Mouse (Mus musculus) testis, adult 2 months (tissue): ENCODE data around the gene Prdm16. TPM values are rescaled to one million over a fixed set of nuclear protein-coding genes. Genes with fewer than 3 reads are reported as not detected.

Experiments
- H3K27ac ChIP-seq: fragments of 200-500 bp; 2 replicates; pipeline ENCODE4 v1.5.1; 2012; ENCODE audit warnings: low read depth, low read length; ENCODE audit not compliant: control insufficient read depth, insufficient read depth
- H3K27me3 ChIP-seq: fragments of 200-500 bp; 2 replicates; pipeline ENCODE4 v1.6.1; 2012; ENCODE audit warnings: mild to moderate bottlenecking, low read length, moderate library complexity; ENCODE audit not compliant: control insufficient read depth, insufficient read depth
- H3K36me3 ChIP-seq: fragments of 200-500 bp; 2 replicates; pipeline ENCODE4 v1.6.1; 2012; ENCODE audit warnings: mild to moderate bottlenecking, low read length; ENCODE audit not compliant: control insufficient read depth, insufficient read depth
- H3K4me1 ChIP-seq: fragments of 200-500 bp; 2 replicates; pipeline ENCODE4 v1.6.1; 2012; ENCODE audit warnings: low read length; ENCODE audit not compliant: control insufficient read depth, insufficient read depth
- H3K4me3 ChIP-seq: fragments of 200-500 bp; 2 replicates; pipeline ENCODE4 v1.5.1; 2012; ENCODE audit warnings: low read depth, mild to moderate bottlenecking, low read length, moderate library complexity, mixed read lengths; ENCODE audit not compliant: control insufficient read depth
- CTCF ChIP-seq: fragments of 200-500 bp; IDR thresholded peaks from 2 replicates; pipeline ENCODE4 v1.5.1; 2012; ENCODE audit warnings: low read depth, mild to moderate bottlenecking, inconsistent platforms, low read length, moderate library complexity; ENCODE audit not compliant: control insufficient read depth, insufficient read depth, insufficient replicate concordance
- POLR2A ChIP-seq: fragments of 200-500 bp; IDR thresholded peaks from 2 replicates; pipeline ENCODE4 v1.6.1; 2012; ENCODE audit warnings: low read depth, mild to moderate bottlenecking, inconsistent platforms, low read length, moderate library complexity; ENCODE audit not compliant: control insufficient read depth
- polyA plus RNA-seq: library from polyadenylated mRNA; depleted of rRNA; stranded (reverse); fragments of >200 nt; gene quantifications from 2 replicates; pipeline ENCODE4 v1.2.3, GENCODE M21; 2012

Gene Prdm16
- polyA plus RNA-seq, 1 experiment = 3.0 TPM

DNA sequence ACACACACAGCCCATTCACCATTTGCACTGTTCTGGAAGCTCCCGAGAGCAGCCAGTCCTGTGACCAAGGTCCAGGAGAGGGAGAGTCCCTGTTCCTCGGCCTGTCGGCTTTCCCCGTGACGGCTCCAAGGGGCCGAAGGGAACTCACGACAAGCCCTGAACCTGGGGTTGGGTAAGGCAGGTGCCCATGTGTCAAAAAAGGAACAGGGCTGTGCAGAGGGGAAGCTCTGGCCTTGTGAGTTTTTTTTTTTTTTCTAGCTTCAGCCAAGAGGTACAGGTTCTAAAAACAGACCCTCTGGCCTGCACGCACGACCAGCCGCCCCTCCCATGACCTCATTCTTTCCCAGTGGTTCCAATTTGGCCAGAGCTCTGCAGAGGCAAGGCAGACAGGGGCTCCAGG is 25.5 kb downstream of the Prdm16 start:
- Histone ChIP-seq H3K36me3 (no peaks in the 10 kb centered on the region), H3K4me3 (no peak overlapping the region), H3K4me1 (no peaks in the 10 kb centered on the region), H3K27ac (no peak overlapping the region), H3K27me3 (no peaks in the 10 kb centered on the region)
- TF ChIP-seq CTCF (no peak), POLR2A (no peak)

- Histone ChIP-seq H3K36me3 (no peaks in the 10 kb centered on the region), H3K27me3 (no peaks in the 10 kb centered on the region), H3K4me1 (no peaks in the 10 kb centered on the region), H3K4me3 (no peak overlapping the region), H3K27ac (no peak overlapping the region)
- no peak for TF ChIP-seq POLR2A
- TF ChIP-seq CTCF = no peak
Observed at GRCm38 (mm10) chr4:154607724-154608123, 28.9 kb downstream of the Prdm16 start.

GRCm38 (mm10) chr4:154604442-154604830 is 32.2 kb downstream of the Prdm16 start:
- Histone ChIP-seq H3K27me3 (no peaks in the 10 kb centered on the region), H3K4me3 (no peak overlapping the region), H3K36me3 (no peaks in the 10 kb centered on the region), H3K27ac (no peak overlapping the region), H3K4me1 (no peaks in the 10 kb centered on the region; the same call in 1 of the 2 replicates)
- no peak for TF ChIP-seq CTCF
- TF ChIP-seq POLR2A = no peak

DNA sequence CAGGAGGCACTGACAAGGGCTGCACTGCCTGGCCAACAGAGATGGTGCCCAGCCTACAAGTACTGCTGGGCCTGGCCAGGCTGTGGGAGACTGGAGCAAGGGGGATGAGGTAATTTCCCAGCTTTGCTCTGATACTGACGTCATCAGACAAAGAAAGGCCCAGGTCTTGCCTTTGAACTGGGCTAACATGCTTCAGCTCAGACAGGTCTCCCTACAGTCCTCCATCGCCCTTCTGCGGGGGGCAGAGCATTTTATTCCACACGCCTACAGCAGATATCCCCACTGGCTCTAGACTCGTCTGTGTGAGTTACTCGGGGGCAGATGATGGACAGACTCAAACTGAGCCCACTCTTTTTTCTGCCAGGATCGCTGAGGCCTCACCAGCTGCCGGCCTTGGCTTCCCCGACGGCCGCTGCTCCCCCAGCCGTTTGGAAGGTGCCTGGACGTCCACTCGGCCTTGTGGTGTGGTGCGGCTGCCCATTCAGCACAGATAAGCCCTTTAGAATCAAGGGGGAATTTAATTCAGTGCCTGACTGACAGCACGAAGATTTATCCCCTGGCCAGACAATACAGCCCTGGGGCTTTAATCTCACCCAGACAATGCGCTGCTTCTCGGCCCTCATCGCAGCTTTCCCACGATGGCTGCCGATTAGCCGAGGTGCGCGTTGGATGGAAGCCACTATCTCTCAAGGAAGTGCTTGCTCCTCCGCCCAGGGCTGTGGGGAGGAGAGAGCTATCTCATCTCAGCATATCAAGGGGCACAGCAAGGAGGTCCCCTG is 32.8 kb downstream of the Prdm16 start:
- Histone ChIP-seq H3K4me1 (no peaks in the 10 kb centered on the region; the same call in 1 of the 2 replicates), H3K27ac (no peak overlapping the region), H3K27me3 (no peaks in the 10 kb centered on the region)

DNA sequence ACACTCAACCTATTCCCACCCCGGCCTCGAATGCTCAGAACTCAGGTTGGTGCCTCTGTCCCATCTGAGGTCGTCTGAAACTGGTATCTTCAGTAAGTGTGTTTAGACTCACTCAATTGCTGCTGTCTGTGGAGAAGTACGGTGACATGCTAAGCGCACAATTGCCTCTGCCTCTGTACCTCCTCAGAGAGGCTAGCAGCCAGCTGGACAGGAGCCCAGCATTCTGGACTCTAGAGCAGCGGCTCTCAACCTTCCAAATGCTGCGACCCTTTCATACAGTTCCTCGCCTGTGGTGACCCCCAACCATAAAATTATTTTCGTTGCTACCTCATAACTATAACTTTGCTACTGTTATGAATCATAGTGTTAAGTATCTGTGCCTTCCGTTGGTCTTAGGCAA is 34.3 kb downstream of the Prdm16 start:
- Histone ChIP-seq H3K36me3 (no peaks in the 10 kb centered on the region), H3K27me3 (no peaks in the 10 kb centered on the region), H3K27ac (no peak overlapping the region), H3K4me3 (no peak overlapping the region), H3K4me1 (no peaks in the 10 kb centered on the region; the same call in 1 of the 2 replicates)
- no peak for TF ChIP-seq POLR2A
- no peak for TF ChIP-seq CTCF

More for the DNA sequence above, 32.8 kb downstream of the Prdm16 start:
- no peaks in the 10 kb centered on the region for H3K36me3 ChIP-seq
- no peak overlapping the region for H3K4me3 ChIP-seq
- TF ChIP-seq POLR2A = no peak
- no peak for TF ChIP-seq CTCF

DNA sequence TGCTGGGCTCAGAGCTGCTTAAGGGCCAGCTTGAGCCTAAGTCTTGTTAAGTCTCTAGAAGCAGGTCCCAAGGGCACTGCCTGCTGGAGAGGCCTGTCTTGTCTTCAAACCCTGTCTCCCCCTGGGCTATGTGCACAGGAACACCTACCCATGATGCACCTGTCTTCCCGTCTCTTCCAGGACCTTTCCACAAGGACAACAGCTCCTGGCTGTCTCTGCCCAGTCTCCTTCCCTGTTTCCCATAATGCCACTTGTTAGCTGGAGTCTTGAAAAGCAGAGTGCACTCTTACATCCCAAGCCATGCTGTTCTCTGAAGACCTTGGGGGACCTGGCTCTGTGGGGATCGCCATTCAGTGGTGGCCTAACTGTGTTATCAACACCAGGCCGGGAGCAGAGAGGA is 35.7 kb downstream of the Prdm16 start:
- H3K27ac ChIP-seq = no peak overlapping the region
- H3K4me1 ChIP-seq = no peaks in the 10 kb centered on the region; the same call in 1 of the 2 replicates
- TF ChIP-seq POLR2A (no peak), CTCF (no peak)
- no peaks in the 10 kb centered on the region for H3K36me3 ChIP-seq
- H3K27me3 ChIP-seq = no peaks in the 10 kb centered on the region
- H3K4me3 ChIP-seq = no peak overlapping the region

GRCm38 (mm10) chr4:154599977-154600376 is 36.7 kb downstream of the Prdm16 start:
- H3K27me3 ChIP-seq = no peaks in the 10 kb centered on the region
- no peak overlapping the region for H3K27ac ChIP-seq
- no peak for TF ChIP-seq CTCF
- TF ChIP-seq POLR2A = no peak
- no peak overlapping the region for H3K4me3 ChIP-seq
- no peaks in the 10 kb centered on the region; the same call in 1 of the 2 replicates for H3K4me1 ChIP-seq
- H3K36me3 ChIP-seq = no peaks in the 10 kb centered on the region

- no peak for TF ChIP-seq POLR2A
- no peaks in the 10 kb centered on the region; the same call in 1 of the 2 replicates for H3K4me1 ChIP-seq
- no peak overlapping the region for H3K27ac ChIP-seq
Observed at GRCm38 (mm10) chr4:154598357-154598756, 38.3 kb downstream of the Prdm16 start.

More at GRCm38 (mm10) chr4:154598357-154598756, 38.3 kb downstream of the Prdm16 start:
- Histone ChIP-seq H3K4me3 (no peak overlapping the region), H3K36me3 (no peaks in the 10 kb centered on the region), H3K27me3 (no peaks in the 10 kb centered on the region)
